Mouse (Mus musculus) frontal cortex, postnatal 36 days (tissue): ENCODE measurements around the gene Dip2b.
A peak's percentile ranks its signal among the peaks of the same experiment; 100 is the strongest.

Source experiments
- DNase-seq, 2 experiments: peaks; one replicate each; pipeline ENCODE4 v3.0.0; 2022; ENCODE audit warnings: low spot score in 2 of 2

Gene Dip2b

GRCm38 (mm10) chr15:100215092-100215491 lies 176.6 kb downstream of the Dip2b start:
- DNase-seq: no peak

- DNase-seq: no peak
These were observed 177.7 kb downstream of the Dip2b start for GRCm38 (mm10) chr15:100216173-100216572.

- no peak for DNase-seq
These were observed 179.6 kb downstream of the Dip2b start for GRCm38 (mm10) chr15:100218018-100218417.

GRCm38 (mm10) chr15:100219396-100219795 lies 180.9 kb downstream of the Dip2b start:
- DNase-seq: no peak

- DNase-seq: no peak
These were observed 182.5 kb downstream of the Dip2b start for GRCm38 (mm10) chr15:100220916-100221315.

- DNase-seq: no peak
These were observed 186.9 kb downstream of the Dip2b start for GRCm38 (mm10) chr15:100225381-100225780.

GRCm38 (mm10) chr15:100225891-100226290 lies 187.4 kb downstream of the Dip2b start:
- DNase-seq: no peak

GRCm38 (mm10) chr15:100227031-100227662 lies 188.7 kb downstream of the Dip2b start:
- no peak for DNase-seq

GRCm38 (mm10) chr15:100227663-100228534 lies 189.4 kb downstream of the Dip2b start, which contains the start of gene Atf1:
TSS of gene Atf1 (plus strand) at chr15:100227819.
- DNase-seq: peak; percentile 88 to 90

GRCm38 (mm10) chr15:100228535-100229336 lies 190.3 kb downstream of the Dip2b start:
- DNase-seq: no peak

- DNase-seq: no peak
These were observed 192.2 kb downstream of the Dip2b start for GRCm38 (mm10) chr15:100230655-100231054.

- no peak for DNase-seq
These were observed 193.4 kb downstream of the Dip2b start for GRCm38 (mm10) chr15:100231616-100232525.

- peak in 1 of 2 experiments; percentile 53 for DNase-seq
These were observed 196.9 kb downstream of the Dip2b start for GRCm38 (mm10) chr15:100235208-100235965.

- no peak for DNase-seq
These were observed 198.5 kb downstream of the Dip2b start for GRCm38 (mm10) chr15:100236952-100237351.

- no peak for DNase-seq
These were observed 203.3 kb downstream of the Dip2b start for GRCm38 (mm10) chr15:100241780-100242179.

- DNase-seq: no peak
These were observed 207.5 kb downstream of the Dip2b start for GRCm38 (mm10) chr15:100245951-100246350.

- DNase-seq: no peak
These were observed 208.8 kb downstream of the Dip2b start for GRCm38 (mm10) chr15:100247296-100247695.

GRCm38 (mm10) chr15:100248665-100249433 lies 210.4 kb downstream of the Dip2b start:
- DNase-seq: no peak

GRCm38 (mm10) chr15:100251153-100251780 lies 212.8 kb downstream of the Dip2b start:
- DNase-seq: peak; percentile 44
